Mouse (Mus musculus) cerebellum, adult 2 months (tissue): ENCODE data around the gene Enoph1.

Experiments
- CTCF ChIP-seq: fragments of 200-500 bp; IDR thresholded peaks from 2 replicates; pipeline ENCODE4 v1.5.1; 2011; ENCODE audit warnings: low read depth, mild to moderate bottlenecking, control low read depth, low read length, moderate library complexity, borderline replicate concordance; ENCODE audit not compliant: insufficient read depth
- POLR2A ChIP-seq: fragments of 200-500 bp; IDR thresholded peaks from 2 replicates; pipeline ENCODE4 v1.6.1; 2011; ENCODE audit warnings: low read length, control low read depth, borderline replicate concordance; ENCODE audit not compliant: insufficient read depth

DNA sequence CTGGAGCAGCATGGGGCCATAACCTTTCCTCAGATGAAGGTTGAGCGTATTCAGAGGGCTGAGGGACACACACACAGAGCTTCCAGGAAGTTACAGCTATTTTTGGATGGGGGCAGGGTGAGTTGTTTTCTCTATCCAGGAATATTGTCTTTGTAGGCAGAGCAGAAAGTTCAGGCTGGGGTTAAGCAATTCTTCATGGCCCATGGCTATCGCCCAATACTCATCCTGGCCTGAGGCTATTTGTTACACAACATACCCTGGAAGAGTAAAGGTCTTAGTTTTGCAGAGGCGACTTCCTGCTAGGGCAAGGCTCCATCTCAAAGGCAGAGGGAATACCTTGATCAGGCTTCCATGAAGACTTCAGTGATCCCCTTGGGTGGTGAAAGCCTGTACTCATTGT, 45.6 kb upstream of the Enoph1 start:
- TF ChIP-seq CTCF (no peak), POLR2A (no peak)
